Mouse (Mus musculus): ENCODE results near the gene Actn3.
A peak's percentile ranks its signal among the peaks of the same experiment; 100 is the strongest.
"Not testable (repeated sequence)": the region's sequence is repeated elsewhere in the genome, so short reads cannot be mapped to it uniquely, and the experiment has no call there.

The Actn3 gene

GRCm38 (mm10) chr19:4859081-4859480 lies 18.6 kb downstream of the Actn3 start:
- DNase-seq (ENCODE audit: low read depth, low spot score): no peak

GRCm38 (mm10) chr19:4855951-4856350 lies 21.8 kb downstream of the Actn3 start:
- no peak for DNase-seq (ENCODE audit: low read depth, low spot score)

- no peak for DNase-seq (ENCODE audit: low read depth, low spot score)
Measured at GRCm38 (mm10) chr19:4855470-4855820, 22.3 kb downstream of the Actn3 start.

GRCm38 (mm10) chr19:4854552-4855469 lies 22.9 kb downstream of the Actn3 start, which contains the start of gene Ctsf:
Gene Ctsf, plus strand, starts transcription at chr19:4855130.
- DNase-seq (ENCODE audit: low read depth, low spot score): peak; percentile 85

- DNase-seq (ENCODE audit: low read depth, low spot score): no peak
Measured at GRCm38 (mm10) chr19:4850281-4850680, 27.4 kb downstream of the Actn3 start.

GRCm38 (mm10) chr19:4849800-4850199 lies 27.9 kb downstream of the Actn3 start:
- DNase-seq (ENCODE audit: low read depth, low spot score): no peak

GRCm38 (mm10) chr19:4847490-4847889 lies 30.2 kb downstream of the Actn3 start:
- no peak for DNase-seq (ENCODE audit: low read depth, low spot score)

GRCm38 (mm10) chr19:4845846-4846245 lies 31.9 kb downstream of the Actn3 start:
- no peak for DNase-seq (ENCODE audit: low read depth, low spot score)

- DNase-seq (ENCODE audit: low read depth, low spot score): no peak
Measured at GRCm38 (mm10) chr19:4842611-4843010, 35.1 kb downstream of the Actn3 start.

- DNase-seq (ENCODE audit: low read depth, low spot score): no peak
Measured at GRCm38 (mm10) chr19:4840848-4841247, 36.9 kb downstream of the Actn3 start.

- peak; percentile 87 for DNase-seq (ENCODE audit: low read depth, low spot score)
Measured at GRCm38 (mm10) chr19:4839149-4839548, 38.6 kb downstream of the Actn3 start, which contains the start of the genes Ccs and Ccdc87. Gene Ccs, minus strand, starts transcription at chr19:4839332. Gene Ccdc87, plus strand, starts transcription at chr19:4839366.

GRCm38 (mm10) chr19:4838526-4839140 lies 39.1 kb downstream of the Actn3 start:
- no peak for DNase-seq (ENCODE audit: low read depth, low spot score)

GRCm38 (mm10) chr19:4837049-4837448 lies 40.7 kb downstream of the Actn3 start:
- DNase-seq (ENCODE audit: low read depth, low spot score): no peak

GRCm38 (mm10) chr19:4836096-4836495 lies 41.6 kb downstream of the Actn3 start:
- no peak for DNase-seq (ENCODE audit: low read depth, low spot score)

- no peak for DNase-seq (ENCODE audit: low read depth, low spot score)
Measured at GRCm38 (mm10) chr19:4833977-4834376, 43.7 kb downstream of the Actn3 start.

- no peak for DNase-seq (ENCODE audit: low read depth, low spot score)
Measured at GRCm38 (mm10) chr19:4829156-4829555, 48.6 kb downstream of the Actn3 start.

GRCm38 (mm10) chr19:4828444-4829114 lies 49.1 kb downstream of the Actn3 start:
- DNase-seq (ENCODE audit: low read depth, low spot score): no peak

GRCm38 (mm10) chr19:4820678-4821303 lies 56.9 kb downstream of the Actn3 start:
- no peak for DNase-seq (ENCODE audit: low read depth, low spot score)

- DNase-seq (ENCODE audit: low read depth, low spot score): no peak
Measured at GRCm38 (mm10) chr19:4817182-4817835, 60.4 kb downstream of the Actn3 start.

- DNase-seq (ENCODE audit: low read depth, low spot score): no peak
Measured at GRCm38 (mm10) chr19:4813015-4813414, 64.7 kb downstream of the Actn3 start.

- DNase-seq (ENCODE audit: low read depth, low spot score): not testable (repeated sequence)
Measured at GRCm38 (mm10) chr19:4812334-4812949, 65.3 kb downstream of the Actn3 start.
